Mouse (Mus musculus) thymus, postnatal 36 days (tissue): Measurements from ENCODE around the gene Tgm1.

ENCODE experiments used
- DNase-seq, 2 experiments: peaks; one replicate each; pipeline ENCODE4 v3.0.0; 2022; ENCODE audit warnings: mixed read lengths in 2 of 2

Gene Tgm1

GRCm38 (mm10) chr14:55723433-55723832, 9.7 kb upstream of the Tgm1 start:
- DNase-seq, result no peak

- DNase-seq, result no peak
Measured at GRCm38 (mm10) chr14:55722438-55722945, 8.8 kb upstream of the Tgm1 start.

DNA sequence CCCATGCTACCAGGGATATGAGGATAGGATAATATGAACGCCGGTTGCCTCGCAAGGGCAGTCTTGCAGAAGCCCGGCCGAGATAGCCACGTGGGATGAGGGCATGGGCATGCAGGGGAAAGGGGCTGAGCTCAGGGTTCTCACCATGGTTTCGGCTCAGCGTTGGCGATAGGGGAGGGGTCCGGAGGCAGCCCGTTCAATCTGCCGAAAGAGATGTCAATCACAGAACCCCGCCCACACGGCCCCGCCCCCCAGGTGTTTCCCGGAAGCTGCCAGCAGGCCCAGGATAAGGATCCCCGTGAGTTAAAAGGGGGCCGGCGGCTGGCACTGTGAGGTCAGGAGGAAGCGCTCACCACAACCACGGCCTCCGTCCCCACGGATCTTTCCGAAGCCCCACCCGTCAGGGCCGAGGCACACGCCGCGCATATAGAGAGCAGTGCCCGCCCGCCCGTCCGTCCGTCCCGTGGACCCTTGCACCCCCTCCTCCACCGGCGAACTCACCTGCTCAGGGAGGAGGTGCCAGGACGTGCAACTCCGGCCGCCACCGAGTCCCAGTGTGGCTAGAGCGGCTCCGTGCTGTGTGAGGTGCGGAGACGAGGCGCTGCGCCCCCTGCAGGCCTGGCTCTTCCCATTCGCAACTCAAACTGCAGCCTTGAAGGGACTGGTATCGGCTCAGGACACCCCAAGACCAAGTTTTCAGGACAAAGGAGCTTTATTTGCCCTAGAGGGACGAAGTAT, 8.1 kb upstream of the Tgm1 start, which contains the start of gene Rabggta:
Gene Rabggta (minus strand): TSS at position 564 of the 738 bp plus-strand sequence.
- peak; percentile 97 to 98 for DNase-seq

DNA sequence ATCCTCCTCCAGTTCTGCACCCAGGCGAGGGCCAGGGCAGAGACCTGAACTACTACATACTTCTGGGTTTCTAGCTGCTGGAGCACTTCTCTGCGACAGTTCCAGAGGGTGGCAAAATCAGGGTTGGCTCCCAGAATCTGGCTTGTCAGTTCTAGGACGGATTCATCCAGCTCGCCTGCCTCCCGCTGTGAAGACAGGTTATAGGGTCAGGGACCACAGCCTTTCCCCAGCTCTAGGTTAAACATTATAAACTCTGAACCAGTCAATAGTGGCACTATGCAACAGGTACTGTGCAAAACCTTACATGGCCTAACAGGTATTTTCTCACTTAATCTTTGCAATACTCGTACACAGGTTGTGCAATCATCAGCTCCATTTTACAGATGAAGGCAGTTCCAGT, 7.3 kb upstream of the Tgm1 start:
- DNase-seq, result no peak

DNA sequence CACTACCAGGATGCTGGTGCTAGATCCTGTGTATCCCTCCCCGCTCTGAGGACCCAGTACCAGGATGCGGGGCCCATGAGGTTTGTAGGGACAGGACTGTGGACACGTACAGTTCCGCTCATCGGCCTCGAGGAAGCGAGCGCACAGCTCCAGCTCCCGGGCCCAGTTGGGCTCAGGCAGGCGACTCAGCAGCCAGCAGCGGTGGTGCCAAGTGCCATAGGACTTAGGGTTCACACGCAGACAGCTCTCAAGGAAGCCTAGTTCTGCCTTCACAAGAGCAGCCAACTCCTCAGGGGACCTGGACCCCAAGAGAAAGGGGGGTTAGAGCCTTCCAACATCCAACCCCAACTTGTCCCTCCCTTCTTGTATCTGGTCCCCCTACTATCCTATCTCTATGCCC, 6.9 kb upstream of the Tgm1 start:
- no peak for DNase-seq

- DNase-seq, result no peak
Measured at GRCm38 (mm10) chr14:55719737-55720136, 6.0 kb upstream of the Tgm1 start.

DNA sequence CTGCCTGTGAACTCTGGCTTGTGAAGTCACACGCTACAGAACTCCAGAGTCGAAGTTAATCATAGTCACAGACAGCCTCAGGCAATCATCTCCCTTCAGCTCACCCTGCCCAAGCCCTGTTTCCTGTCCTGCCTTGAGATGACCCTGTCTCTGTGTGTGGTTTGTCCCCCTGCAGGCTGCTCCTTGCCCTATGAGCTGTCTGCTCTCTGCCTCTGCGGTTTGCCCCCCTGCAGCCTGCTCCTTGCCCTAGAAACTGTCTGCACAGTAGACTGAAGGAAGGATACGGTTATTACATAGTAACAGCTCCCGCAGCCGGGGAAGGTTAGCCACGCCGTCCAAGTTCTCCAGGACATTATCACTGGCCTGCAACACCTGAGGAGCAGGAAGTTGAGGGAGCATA, 3.2 kb upstream of the Tgm1 start:
- DNase-seq, result no peak

GRCm38 (mm10) chr14:55716271-55716670, 2.5 kb upstream of the Tgm1 start:
- no peak for DNase-seq

- no peak for DNase-seq
Measured at GRCm38 (mm10) chr14:55714893-55715292, 1.2 kb upstream of the Tgm1 start.

- DNase-seq, result no peak
Measured at GRCm38 (mm10) chr14:55713007-55713728, 558 bp downstream of the Tgm1 start.

DNA sequence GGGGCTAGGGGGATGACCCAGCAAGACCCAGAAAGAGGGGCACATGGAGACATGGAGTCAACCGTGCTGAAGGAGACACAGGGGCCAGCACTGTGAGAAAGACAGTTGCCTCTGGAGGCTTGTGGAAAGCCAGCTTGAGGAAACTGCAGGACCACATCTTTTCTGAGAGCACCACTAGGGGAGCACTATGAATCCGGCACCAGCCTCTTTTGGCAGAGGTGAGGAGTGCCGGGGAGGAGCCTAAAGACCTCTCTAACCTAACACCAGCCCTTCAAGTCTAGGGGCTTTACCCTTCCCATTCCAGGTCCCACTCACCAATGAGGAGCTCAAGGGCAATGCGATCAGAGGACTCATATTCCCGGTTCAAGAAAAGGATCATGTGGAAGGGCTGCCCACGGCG, 1.9 kb downstream of the Tgm1 start:
- no peak for DNase-seq

DNA sequence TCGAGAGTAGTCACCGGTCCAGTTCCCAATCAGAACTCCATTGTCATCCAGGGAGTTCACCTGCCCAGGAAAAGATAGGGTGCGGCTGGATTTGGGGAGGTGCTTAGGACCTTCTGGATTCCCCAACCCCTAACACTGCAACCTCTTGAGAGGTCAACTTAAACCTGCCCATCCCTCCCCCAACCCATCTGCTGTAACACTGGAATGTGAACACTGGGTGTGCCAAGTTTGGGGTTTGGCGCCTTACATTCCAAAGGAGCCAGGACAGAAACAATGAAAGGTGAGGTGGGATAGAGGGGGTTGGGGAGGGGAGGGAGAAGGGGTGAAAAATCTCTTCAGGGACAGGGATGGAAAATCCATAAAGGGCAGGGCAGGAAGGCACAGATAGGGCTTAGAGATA, 4.2 kb downstream of the Tgm1 start:
- no peak for DNase-seq

DNA sequence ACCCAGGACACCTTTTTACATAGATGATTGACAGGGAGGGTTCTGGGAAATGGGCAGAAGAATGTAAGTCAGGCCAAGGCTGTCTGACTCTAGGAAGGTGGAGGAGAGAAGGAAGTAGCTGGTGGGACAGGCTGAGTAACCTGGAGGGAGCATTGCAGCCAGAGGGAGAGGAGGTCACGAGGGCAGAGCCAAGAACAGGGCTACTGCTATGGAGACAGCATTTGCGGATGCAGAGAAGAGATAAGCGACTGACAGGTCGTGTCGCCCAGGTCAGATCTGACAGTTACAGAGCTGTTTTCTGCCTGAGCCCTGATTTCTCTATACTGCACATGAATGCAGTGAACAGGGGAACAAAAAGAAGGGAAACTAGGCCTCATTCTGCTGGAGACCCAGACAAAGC, 6.3 kb downstream of the Tgm1 start:
- DNase-seq, result no peak

DNA sequence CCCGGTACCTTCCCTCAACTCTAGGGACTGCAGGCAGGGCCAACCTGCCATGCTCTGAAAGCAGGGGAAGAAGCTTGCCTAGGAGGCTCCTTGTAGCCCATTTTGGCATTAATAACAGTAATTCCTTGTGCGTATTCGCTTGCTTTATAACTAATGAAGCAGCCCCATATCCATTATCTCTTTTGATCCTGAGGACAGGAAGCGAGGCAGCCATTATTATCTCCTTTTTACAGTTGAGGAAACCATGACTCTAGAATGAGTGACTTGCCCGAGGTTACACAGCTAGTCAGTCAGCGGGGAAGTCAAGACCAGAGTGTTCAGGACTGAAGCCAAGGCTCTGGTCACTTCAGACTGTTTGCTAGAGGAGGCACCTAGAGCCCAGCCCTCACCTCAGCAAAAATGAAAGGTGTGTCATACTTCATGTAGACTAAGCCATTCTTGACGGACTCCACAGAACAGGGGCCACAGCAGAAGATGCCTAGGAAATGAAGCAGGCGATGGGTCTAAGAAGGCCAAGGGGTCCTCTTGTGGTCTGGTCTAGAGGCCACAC, 7.6 kb downstream of the Tgm1 start:
- no peak for DNase-seq

- DNase-seq, result no peak
Measured at GRCm38 (mm10) chr14:55702761-55703160, 11.0 kb downstream of the Tgm1 start.

- DNase-seq, result no peak
Measured at GRCm38 (mm10) chr14:55701131-55701530, 12.6 kb downstream of the Tgm1 start.

- DNase-seq, result no peak
Measured at GRCm38 (mm10) chr14:55697226-55697625, 16.5 kb downstream of the Tgm1 start.

- DNase-seq, result no peak
Measured at GRCm38 (mm10) chr14:55689433-55689832, 24.3 kb downstream of the Tgm1 start.

DNA sequence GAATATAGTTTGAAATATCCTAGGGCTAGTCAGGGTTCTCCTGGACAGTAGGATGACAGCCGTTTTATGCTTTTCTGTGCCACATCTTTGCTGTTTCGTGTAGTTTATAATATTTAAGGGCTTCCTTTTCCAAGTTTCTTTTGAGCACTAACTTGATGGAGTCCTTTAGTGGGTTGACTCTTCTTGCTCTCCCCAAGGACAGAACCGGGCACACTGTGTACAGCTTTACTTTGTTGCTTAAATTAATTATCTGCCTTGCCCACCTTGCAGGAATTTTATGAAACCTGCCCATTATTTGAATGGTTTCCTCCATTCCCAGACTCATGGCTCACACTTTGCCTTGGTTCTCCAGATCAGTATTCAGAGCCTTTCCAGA, 31.6 kb downstream of the Tgm1 start:
- DNase-seq, result no peak

- peak; percentile 91 to 93 for DNase-seq
Measured at GRCm38 (mm10) chr14:55681160-55682117, 32.3 kb downstream of the Tgm1 start, which contains the start of gene Tinf2. Gene Tinf2 (minus strand): TSS chr14:55681820.

DNA sequence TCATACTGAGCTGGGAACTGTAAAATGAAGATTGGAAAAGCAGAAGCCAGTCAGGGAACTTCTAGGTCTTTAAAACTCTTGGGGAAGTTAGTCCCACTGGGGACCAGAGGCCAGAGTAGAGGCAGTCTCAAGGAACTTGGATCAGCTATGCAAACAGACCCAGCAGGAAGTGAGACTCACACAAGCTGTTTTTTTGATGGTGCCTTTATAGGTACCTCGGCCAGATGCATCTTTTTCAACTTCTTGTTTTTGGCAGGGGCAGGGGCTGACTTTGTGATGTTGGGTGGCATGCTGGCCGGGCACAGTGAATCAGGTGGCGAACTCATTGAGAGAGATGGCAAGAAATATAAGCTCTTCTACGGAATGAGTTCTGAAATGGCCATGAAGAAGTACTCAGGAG, 36.1 kb downstream of the Tgm1 start:
- DNase-seq, result no peak

- DNase-seq, result no peak
Measured at GRCm38 (mm10) chr14:55672741-55673060, 41.0 kb downstream of the Tgm1 start.
